ENCODE assay signal across 4 mouse cellular contexts in the genomic region with DNA sequence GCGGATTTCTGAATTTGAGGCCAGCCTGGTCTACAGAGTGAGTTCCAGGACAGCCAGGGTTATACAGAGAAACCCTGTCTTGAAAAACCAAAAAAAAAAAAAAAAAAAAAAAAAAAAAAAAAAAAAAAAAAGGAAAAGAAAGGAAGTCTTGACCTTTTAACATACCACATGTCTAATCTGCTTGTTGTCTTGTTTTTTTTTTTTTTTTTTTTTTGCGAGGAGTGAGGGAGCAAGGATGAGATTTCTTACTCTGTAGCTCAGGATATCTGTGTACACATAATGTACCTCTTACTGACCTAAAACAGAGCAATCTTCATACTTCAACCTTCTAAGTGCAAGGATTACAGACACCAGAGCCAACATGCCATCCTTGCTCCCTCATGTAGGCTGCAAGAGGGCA. TPM values are rescaled to one million over a fixed set of nuclear protein-coding genes. Genes with fewer than 3 reads are reported as not detected.
DNase-seq lines count a peak whose midpoint lies in the region; ATAC-seq and TF ChIP-seq lines count a peak whose summit lies in the region.
"Not testable (repeated sequence)": the region's sequence is repeated elsewhere in the genome, so short reads cannot be mapped to it uniquely, and the experiment has no call there.

No protein-coding gene starts in this region.

- H3K36me3 ChIP-seq in ES-E14 (ENCODE audit: control insufficient read depth, insufficient read depth, low read length, poor library complexity, severe bottlenecking), result peaks cover 24% of the 10 kb centered on the region
- H3K36me3 ChIP-seq in forebrain, embryonic 13.5 days (ENCODE audit: poor library complexity, severe bottlenecking), result peaks cover 21% of the 10 kb centered on the region
- peaks cover 21% of the 10 kb centered on the region for H3K36me3 ChIP-seq in neural tube, embryonic 13.5 days

- not testable (repeated sequence) for H3K9me3 ChIP-seq in ES-E14 (ENCODE audit: control insufficient read depth, insufficient read depth, low read depth, low read length); forebrain, embryonic 13.5 days (replicated peaks); neural tube, embryonic 13.5 days

- ATAC-seq in forebrain, embryonic 13.5 days; neural tube, embryonic 13.5 days (ENCODE audit: low read depth): not testable (repeated sequence)

- not testable (repeated sequence) for H3K4me1 ChIP-seq in ES-E14 (ENCODE audit: control insufficient read depth in 2 of 2, insufficient read depth in 2 of 2, low read length in 2 of 2, poor library complexity in 1 of 2)
- peaks cover 28% of the 10 kb centered on the region for H3K4me1 ChIP-seq in forebrain, embryonic 13.5 days
- H3K4me1 ChIP-seq in neural tube, embryonic 13.5 days (replicated peaks), result peaks cover 29% of the 10 kb centered on the region

- H3K27me3 ChIP-seq in forebrain, embryonic 13.5 days; neural tube, embryonic 13.5 days: not testable (repeated sequence)

- H3K4me2 ChIP-seq in forebrain, embryonic 13.5 days, result 0 out of 2 replicates have a peak overlapping the region, but pooled peaks have one; percentile 21
- peak overlapping the region; percentile 86; the same call in 1 of the 2 replicates for H3K4me2 ChIP-seq in neural tube, embryonic 13.5 days

- in situ Hi-C loops in ES-E14 (cut with MboI; ENCODE audit: low sequenced_read_pairs in 2 of 2, unreplicated experiment in 2 of 2), result not testable (repeated sequence)

- H3K9ac ChIP-seq in ES-E14 (ENCODE audit: insufficient read depth, low read depth, low read length, poor library complexity, severe bottlenecking); forebrain, embryonic 13.5 days; neural tube, embryonic 13.5 days: not testable (repeated sequence)

- H3K4me3 ChIP-seq in ES-E14 (ENCODE audit: insufficient read depth in 1 of 2, low read depth in 1 of 2, low read length in 2 of 2, poor library complexity in 1 of 2, severe bottlenecking in 1 of 2); forebrain, embryonic 13.5 days; neural tube, embryonic 13.5 days: not testable (repeated sequence)

- not testable (repeated sequence) for DNase-seq in ES-E14 (ENCODE audit: low read depth, low spot score)
- DNase-seq in induced T-regulatory cell, adult 2 months (ENCODE audit: low read depth), result peak; percentile 30

- 85% methylated on average over 2 of the region's 2 CpGs for WGBS in forebrain, embryonic 13.5 days
- 74% methylated on average over 2 of the region's 2 CpGs for WGBS in neural tube, embryonic 13.5 days

- not testable (repeated sequence) for H3K27ac ChIP-seq in ES-E14 (ENCODE audit: insufficient read depth, low read depth, low read length, poor library complexity, severe bottlenecking); forebrain, embryonic 13.5 days; neural tube, embryonic 13.5 days (replicated peaks)

TF ChIP-seq in ES-E14, 5 proteins besides CTCF, POLR2A, EP300 and RAD21:
- peak; percentile 85 for TF ChIP-seq ZNF384 (IDR thresholded peaks at IDR 0.05; ENCODE audit: low read depth, low read length)

RNA-seq across cellular contexts. Expression of a gene that starts 1.1 kb away (rescaled TPM):
- total RNA-seq in ES-E14 (2012; rRNA removed), result 9.8 and 11.3 TPM in 2 replicates
- 4.0 and 5.4 TPM in 2 replicates for polyA plus RNA-seq in forebrain, embryonic 13.5 days (2015; fragmentation: Nextera tagmentation; extraction: Ambion mirVana)
- polyA plus RNA-seq in neural tube, embryonic 13.5 days (2015; fragmentation: Nextera tagmentation; extraction: Ambion mirVana), result 4.1 and 5.5 TPM in 2 replicates

RNA-seq across cellular contexts. Expression of a gene that starts 1.3 kb away (rescaled TPM):
- 1,485 and 1,755 TPM in 2 replicates for total RNA-seq in ES-E14 (2012; rRNA removed)
- polyA plus RNA-seq in forebrain, embryonic 13.5 days (2015; fragmentation: Nextera tagmentation; extraction: Ambion mirVana), result 664 and 784 TPM in 2 replicates
- polyA plus RNA-seq in neural tube, embryonic 13.5 days (2015; fragmentation: Nextera tagmentation; extraction: Ambion mirVana), result 600 and 645 TPM in 2 replicates

RNA-seq across cellular contexts. Expression of a gene that starts 7.4 kb away (rescaled TPM):
- total RNA-seq in ES-E14 (2012; rRNA removed), result 9.1 and 12.9 TPM in 2 replicates
- 3.2 and 3.4 TPM in 2 replicates for polyA plus RNA-seq in forebrain, embryonic 13.5 days (2015; fragmentation: Nextera tagmentation; extraction: Ambion mirVana)
- polyA plus RNA-seq in neural tube, embryonic 13.5 days (2015; fragmentation: Nextera tagmentation; extraction: Ambion mirVana), result 2.0 and 3.7 TPM in 2 replicates
